Mouse (Mus musculus): Measurements from ENCODE around the gene Pde4d.

DNA sequence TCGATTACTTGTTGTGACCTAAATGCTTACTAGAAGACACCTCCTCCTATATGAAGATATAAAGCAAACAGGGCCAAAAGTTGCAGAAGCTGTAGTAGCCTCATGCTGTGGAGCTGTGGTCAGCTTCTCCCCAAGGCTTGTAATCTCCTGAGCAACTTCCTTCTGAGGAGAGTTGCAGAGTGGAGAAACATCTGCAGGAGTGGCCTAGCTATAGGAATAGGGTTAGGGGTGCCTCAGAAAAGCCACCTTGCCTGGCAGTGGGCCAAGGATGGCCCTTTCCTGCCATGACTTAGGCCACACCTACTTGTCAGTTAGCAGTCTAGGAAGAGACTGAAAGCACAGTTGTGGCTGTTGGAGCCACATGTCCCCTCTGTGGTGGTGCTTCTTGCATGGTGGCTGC lies 325.2 kb downstream of the Pde4d start:
- TF ChIP-seq CTCF (IDR thresholded peaks at IDR 0.05; ENCODE audit: low read depth) (no peak), EP300 (optimal IDR thresholded peaks at IDR 0.05) (no peak)

Measured in stomach, postnatal 0 days (tissue).